Mouse (Mus musculus): ENCODE data around the gene Celsr1.
A peak's percentile ranks its signal among the peaks of the same experiment; 100 is the strongest.

Celsr1 gene

GRCm38 (mm10) chr15:85994906-85995608 lies 38.5 kb downstream of the Celsr1 start:
- no peak for DNase-seq (ENCODE audit: low read depth, low spot score)

GRCm38 (mm10) chr15:85993931-85994583 lies 39.5 kb downstream of the Celsr1 start:
- DNase-seq (ENCODE audit: low read depth, low spot score), result no peak

- DNase-seq (ENCODE audit: low read depth, low spot score), result no peak
Observed at GRCm38 (mm10) chr15:85993386-85993785, 40.2 kb downstream of the Celsr1 start.

GRCm38 (mm10) chr15:85992125-85992495 lies 41.5 kb downstream of the Celsr1 start:
- DNase-seq (ENCODE audit: low read depth, low spot score), result no peak

- DNase-seq (ENCODE audit: low read depth, low spot score), result no peak
Observed at GRCm38 (mm10) chr15:85991453-85992124, 42.0 kb downstream of the Celsr1 start.

- DNase-seq (ENCODE audit: low read depth, low spot score), result no peak
Observed at GRCm38 (mm10) chr15:85990696-85991443, 42.7 kb downstream of the Celsr1 start.

GRCm38 (mm10) chr15:85987896-85988295 lies 45.7 kb downstream of the Celsr1 start:
- no peak for DNase-seq (ENCODE audit: low read depth, low spot score)

- DNase-seq (ENCODE audit: low read depth, low spot score), result no peak
Observed at GRCm38 (mm10) chr15:85986170-85986569, 47.4 kb downstream of the Celsr1 start.

GRCm38 (mm10) chr15:85985601-85986000 lies 48.0 kb downstream of the Celsr1 start:
- DNase-seq (ENCODE audit: low read depth, low spot score), result no peak

- DNase-seq (ENCODE audit: low read depth, low spot score), result no peak
Observed at GRCm38 (mm10) chr15:85983131-85983530, 50.4 kb downstream of the Celsr1 start.

- DNase-seq (ENCODE audit: low read depth, low spot score), result no peak
Observed at GRCm38 (mm10) chr15:85982416-85982775, 51.2 kb downstream of the Celsr1 start.

- peak; percentile 48 for DNase-seq (ENCODE audit: low read depth, low spot score)
Observed at GRCm38 (mm10) chr15:85981768-85982415, 51.7 kb downstream of the Celsr1 start.

GRCm38 (mm10) chr15:85977086-85977485 lies 56.5 kb downstream of the Celsr1 start:
- DNase-seq (ENCODE audit: low read depth, low spot score), result no peak

GRCm38 (mm10) chr15:85975746-85976145 lies 57.8 kb downstream of the Celsr1 start:
- no peak for DNase-seq (ENCODE audit: low read depth, low spot score)

GRCm38 (mm10) chr15:85971596-85971995 lies 62.0 kb downstream of the Celsr1 start:
- DNase-seq (ENCODE audit: low read depth, low spot score), result no peak

- DNase-seq (ENCODE audit: low read depth, low spot score), result no peak
Observed at GRCm38 (mm10) chr15:85970441-85970840, 63.1 kb downstream of the Celsr1 start.

- DNase-seq (ENCODE audit: low read depth, low spot score), result peak; percentile 23
Observed at GRCm38 (mm10) chr15:85969707-85970153, 63.8 kb downstream of the Celsr1 start.

GRCm38 (mm10) chr15:85969291-85969690 lies 64.3 kb downstream of the Celsr1 start:
- no peak for DNase-seq (ENCODE audit: low read depth, low spot score)

GRCm38 (mm10) chr15:85966032-85966431 lies 67.5 kb downstream of the Celsr1 start:
- DNase-seq (ENCODE audit: low read depth, low spot score), result no peak

- DNase-seq (ENCODE audit: low read depth, low spot score), result no peak
Observed at GRCm38 (mm10) chr15:85963279-85963840, 70.2 kb downstream of the Celsr1 start.

- DNase-seq (ENCODE audit: low read depth, low spot score), result no peak
Observed at GRCm38 (mm10) chr15:85962691-85963090, 70.9 kb downstream of the Celsr1 start.

Measured in ES-CJ7 (cell line).